Mouse (Mus musculus) liver (tissue): ENCODE data around the gene Slfn1.
"Not testable (repeated sequence)": the region's sequence is repeated elsewhere in the genome, so short reads cannot be mapped to it uniquely, and the experiment has no call there.

Experiments used
- DNase-seq: peaks from one replicate; pipeline ENCODE4 v3.0.0-alpha.2; 2020; ENCODE audit warnings: mixed read lengths

Slfn1 gene

GRCm38 (mm10) chr11:83116597-83117227, at the start of gene Slfn1:
Slfn1 (plus strand) TSS chr11:83116849.
- DNase-seq, result no peak

GRCm38 (mm10) chr11:83067982-83068694, 48.5 kb upstream of the Slfn1 start:
- DNase-seq, result no peak

- no peak for DNase-seq
Measured at GRCm38 (mm10) chr11:83070321-83070970, 46.2 kb upstream of the Slfn1 start.

DNA sequence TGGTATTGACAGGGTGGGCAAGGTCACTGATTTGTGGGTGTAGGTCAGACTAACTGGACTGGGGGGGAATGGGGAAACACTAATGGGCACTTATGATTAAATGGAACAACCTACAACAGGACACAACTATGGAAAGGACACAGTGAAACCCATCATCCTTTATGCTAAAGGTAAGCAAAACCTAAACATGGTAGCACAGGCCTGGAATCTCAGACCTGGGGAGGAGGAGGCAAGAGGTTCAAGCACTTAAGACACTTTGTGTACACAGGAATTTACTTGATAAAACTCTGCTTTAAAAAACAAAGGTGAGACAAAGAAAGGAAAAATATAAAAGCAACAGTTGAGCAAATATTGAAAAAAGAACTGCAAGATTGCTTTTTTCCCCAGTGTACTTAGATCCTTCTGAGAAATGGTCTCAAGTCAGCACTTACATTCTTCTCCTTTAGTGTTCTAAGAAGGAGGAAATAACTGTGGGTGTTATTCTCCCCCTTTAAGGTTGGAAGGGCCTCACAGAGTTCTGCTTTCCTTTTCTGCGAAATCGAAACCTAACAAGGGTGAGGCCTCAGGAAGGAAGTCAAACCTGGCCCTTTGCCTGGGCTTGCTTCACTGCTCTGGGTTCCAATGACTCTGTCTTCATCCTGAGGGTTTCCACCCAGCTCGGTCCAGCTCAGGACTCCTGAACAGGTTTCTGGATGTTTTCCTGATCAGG, 38.8 kb upstream of the Slfn1 start:
- peak; percentile 29 for DNase-seq

DNA sequence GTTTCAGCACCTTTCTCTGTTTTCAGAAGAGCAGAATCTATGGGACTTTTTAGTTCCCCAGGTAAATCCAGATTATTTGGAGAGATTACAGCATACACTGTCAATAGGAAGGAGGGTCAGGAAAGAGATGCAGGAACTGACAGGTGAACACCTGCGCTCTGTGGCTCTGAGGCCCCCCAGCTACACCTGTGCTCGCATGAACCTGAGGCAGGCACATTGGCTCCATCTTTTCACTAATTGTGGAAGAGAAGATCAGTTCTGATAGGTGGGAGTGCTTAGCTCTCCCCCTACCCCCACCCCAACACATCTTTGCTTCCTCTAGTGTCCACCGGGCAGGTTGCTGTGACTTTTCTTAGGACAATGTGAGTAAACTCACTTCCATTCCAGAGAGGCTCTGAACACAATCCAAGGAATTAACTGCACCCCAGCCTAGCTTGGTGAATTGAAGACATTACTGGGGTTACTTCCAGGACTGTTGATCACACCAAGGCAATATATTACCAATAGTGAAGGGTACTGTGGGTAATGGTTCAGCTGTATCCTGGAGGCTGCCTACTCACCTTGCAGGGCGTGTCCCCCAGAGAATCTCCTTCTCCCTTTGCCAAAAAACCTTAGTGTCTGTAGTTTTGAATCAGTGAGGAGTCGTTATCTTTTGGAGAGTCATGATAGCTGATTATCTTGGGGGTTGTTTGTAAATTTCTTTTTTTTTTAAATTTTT, 38.1 kb upstream of the Slfn1 start:
- DNase-seq, result no peak

DNA sequence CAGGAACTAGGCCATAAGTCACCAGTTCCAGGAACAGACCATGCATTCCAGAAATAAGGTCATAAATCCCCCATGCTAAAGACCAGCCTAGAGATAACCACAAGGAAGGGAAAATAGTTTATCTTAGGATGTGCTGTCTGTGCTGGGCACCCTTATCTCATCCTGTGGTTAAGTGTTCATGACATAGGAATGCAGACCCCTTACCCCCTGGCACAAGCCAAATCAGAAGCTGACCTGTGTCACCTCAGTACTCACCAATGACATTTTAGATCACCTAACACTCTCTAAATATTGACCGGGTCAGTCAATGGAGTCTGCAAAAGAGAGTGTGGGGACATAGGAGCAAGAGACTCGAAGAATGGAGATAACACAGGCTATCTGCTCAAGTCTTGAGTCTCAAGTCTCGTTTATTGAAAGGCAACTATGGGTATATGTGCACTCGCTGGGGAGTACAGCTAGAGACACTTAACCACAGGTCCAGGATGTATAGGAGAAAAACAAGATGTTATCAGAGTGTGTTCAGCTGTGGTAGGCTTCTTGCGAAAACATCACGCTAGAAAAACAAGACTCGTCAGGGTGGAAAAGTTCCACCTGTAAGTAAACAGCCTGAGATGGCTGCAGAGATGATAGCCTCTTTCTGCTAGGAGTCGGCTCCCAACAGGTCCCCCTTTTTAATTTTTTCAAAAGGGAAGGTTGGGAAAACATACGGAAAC, 37.0 kb upstream of the Slfn1 start:
- DNase-seq, result no peak

DNA sequence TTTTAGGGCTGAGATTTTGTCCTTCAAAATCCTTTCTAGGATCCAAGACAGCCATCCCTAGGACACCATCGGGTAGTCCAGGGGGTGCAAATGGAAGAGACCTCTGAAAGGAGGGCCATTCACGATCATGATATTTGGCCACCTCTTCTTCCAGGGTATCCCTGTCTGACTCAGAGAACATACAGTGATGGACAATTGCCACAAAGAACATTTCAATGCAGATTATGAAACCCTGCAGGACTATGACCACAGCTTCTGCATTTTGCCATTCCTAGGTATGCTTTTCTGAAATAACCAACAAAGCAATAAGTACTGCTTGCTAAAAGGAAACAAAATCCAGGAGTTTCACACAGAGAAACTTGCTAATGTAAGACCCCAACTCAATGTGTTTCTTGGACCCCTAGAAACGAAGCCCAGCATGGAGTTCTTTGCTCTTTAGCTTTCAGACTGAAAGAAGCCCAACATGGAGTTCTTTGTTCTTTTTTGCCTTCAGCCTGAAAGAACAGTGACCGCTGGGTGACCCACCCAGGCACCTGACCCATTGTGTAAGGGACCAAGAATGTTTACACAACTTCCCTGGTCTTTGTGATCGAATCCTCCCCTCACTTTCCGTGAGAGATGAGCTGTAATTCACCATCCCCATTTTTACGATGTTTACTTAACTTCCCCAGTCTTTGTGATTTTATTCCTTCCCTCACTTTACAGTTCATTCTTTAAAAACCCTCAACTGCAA, 33.7 kb upstream of the Slfn1 start:
- no peak for DNase-seq

DNA sequence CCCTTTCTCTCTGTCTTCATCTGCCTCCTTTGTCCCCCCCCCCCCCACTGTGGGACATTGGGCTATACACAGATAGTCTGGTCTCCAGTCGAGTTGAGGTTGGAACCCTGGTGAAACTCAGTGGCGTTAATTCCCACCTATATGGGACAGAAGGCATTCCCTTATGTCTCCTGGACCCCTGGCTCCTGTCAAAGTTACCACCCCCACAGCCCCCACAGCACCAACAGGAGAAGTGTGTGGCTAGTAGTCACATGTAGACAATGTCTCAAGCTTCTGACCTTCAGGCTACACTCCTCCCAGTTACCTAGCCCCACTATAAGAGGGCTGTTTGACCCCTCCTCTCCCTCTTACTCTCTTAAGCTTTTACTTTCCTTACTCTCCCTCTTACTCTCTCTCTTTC, 32.5 kb upstream of the Slfn1 start:
- no peak for DNase-seq

- no peak for DNase-seq
Measured at GRCm38 (mm10) chr11:83084761-83085160, 31.9 kb upstream of the Slfn1 start.

GRCm38 (mm10) chr11:83115138-83115537, 1.5 kb upstream of the Slfn1 start:
- peak; percentile 9 for DNase-seq

GRCm38 (mm10) chr11:83118056-83118455, 1.4 kb downstream of the Slfn1 start:
- no peak for DNase-seq

- no peak for DNase-seq
Measured at GRCm38 (mm10) chr11:83121131-83121685, 4.6 kb downstream of the Slfn1 start.

DNA sequence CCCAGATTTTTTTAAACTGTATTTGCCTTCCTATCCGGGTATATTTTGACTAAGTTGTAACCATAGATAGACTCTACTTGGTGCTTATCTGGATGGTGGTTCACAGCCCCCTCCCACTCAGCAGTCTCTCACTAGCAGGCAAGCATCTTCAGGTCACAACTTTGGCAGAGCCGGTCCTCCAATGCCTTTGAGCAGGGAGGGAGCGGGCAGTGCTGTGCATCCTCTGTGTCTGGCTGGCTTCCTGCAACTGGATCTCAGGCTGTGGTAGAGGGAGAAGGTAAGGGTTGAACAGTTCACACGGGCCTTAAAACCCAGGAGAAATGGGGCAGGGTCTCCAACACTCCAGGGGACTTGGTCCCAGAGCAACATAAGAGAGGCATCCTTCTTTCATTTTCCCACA, 6.5 kb downstream of the Slfn1 start:
- DNase-seq, result no peak

- DNase-seq, result no peak
Measured at GRCm38 (mm10) chr11:83124906-83125305, 8.3 kb downstream of the Slfn1 start.

DNA sequence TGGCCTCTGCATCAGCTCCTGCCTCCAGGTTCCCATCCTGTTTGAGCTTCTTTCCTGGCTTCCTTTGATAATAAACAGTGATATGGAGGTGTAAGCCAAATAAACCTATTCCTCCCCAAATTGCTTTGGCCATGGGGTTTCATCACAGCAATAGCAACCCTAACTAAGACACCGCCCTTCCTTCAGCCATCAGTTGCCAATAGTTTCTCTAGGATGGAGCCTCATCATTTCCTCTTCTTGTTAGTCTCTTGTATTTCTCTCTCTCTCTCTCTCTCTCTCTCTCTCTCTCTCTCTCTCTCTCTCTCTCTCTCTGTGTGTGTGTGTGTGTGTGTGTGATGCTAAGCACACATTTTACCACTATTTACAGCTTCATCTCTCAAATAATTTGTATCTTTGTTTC, 9.0 kb downstream of the Slfn1 start:
- DNase-seq, result not testable (repeated sequence)

GRCm38 (mm10) chr11:83137253-83137652, 20.6 kb downstream of the Slfn1 start:
- not testable (repeated sequence) for DNase-seq

GRCm38 (mm10) chr11:83148939-83149338, 32.3 kb downstream of the Slfn1 start:
- DNase-seq, result not testable (repeated sequence)
